Comparison of ENCODE assay signal across 10 mouse cellular contexts in genomic region chr1:170218091-170218884, GRCm38 (mm10). TPM values are rescaled to one million over a fixed set of nuclear protein-coding genes. Genes with fewer than 3 reads are reported as not detected.
DNase-seq lines count a peak whose midpoint lies in the region; ATAC-seq and TF ChIP-seq lines count a peak whose summit lies in the region.
"Had no signal": no experiment of that assay in that cellular context is flagged by ENCODE, and none has a peak within 500 bp of the region (broad histone marks: within the 10 kb centered on the region; RNA-seq: fewer than 3 reads in every experiment).

No protein-coding gene starts in this region.

- peak; percentile 58 for DNase-seq in kidney, postnatal 0 days (ENCODE audit: low spot score)
- DNase-seq in kidney, postnatal 10 days = no peak
- peak; percentile 73 for DNase-seq in CD4-positive, CD25-positive, alpha-beta regulatory T cell, adult 2 months (ENCODE audit: low read depth, low spot score)
- peak; percentile 42 for DNase-seq in T-cell, adult 2 months (ENCODE audit: low spot score)
- peak; percentile 30 for DNase-seq in lung, postnatal 36 days
- DNase-seq in gastrocnemius, postnatal 14 days = no peak
- no peak for DNase-seq in gastrocnemius, postnatal 4 days (ENCODE audit: low spot score in 2 of 2)
- DNase-seq in kidney, postnatal 14 days = no peak

- 0 out of 2 replicates have a peak, but pooled peaks cover 3% of the 10 kb centered on the region for H3K4me1 ChIP-seq in kidney, postnatal 0 days (replicated peaks; ENCODE audit: insufficient read depth, low read length)

- no peaks in the 10 kb centered on the region for H3K9me3 ChIP-seq in kidney, postnatal 0 days (replicated peaks; ENCODE audit: low read length)
- H3K9me3 ChIP-seq: limb, embryonic 13.5 days had no signal

- TF ChIP-seq CTCF in kidney, postnatal 0 days (IDR thresholded peaks at IDR 0.05; ENCODE audit: low read depth) = peak; percentile 70

- no peak for ATAC-seq in kidney, postnatal 0 days (replicated peaks; ENCODE audit: low FRiP score, low read depth)

- no peaks in the 10 kb centered on the region for H3K27me3 ChIP-seq in kidney, postnatal 0 days (ENCODE audit: insufficient read depth, low read length)

- H3K4me2 ChIP-seq in kidney, postnatal 0 days (ENCODE audit: low read length) = no peak overlapping the region
- H3K4me2 ChIP-seq: limb, embryonic 13.5 days had no signal

- no peak overlapping the region for H3K4me3 ChIP-seq in kidney, postnatal 0 days (replicated peaks; ENCODE audit: low read depth, low read length)
- H3K4me3 ChIP-seq: limb, embryonic 13.5 days had no signal

- no peak overlapping the region for H3K27ac ChIP-seq in kidney, postnatal 0 days
- H3K27ac ChIP-seq: limb, embryonic 13.5 days had no signal

- no peaks in the 10 kb centered on the region for H3K36me3 ChIP-seq in kidney, postnatal 0 days (ENCODE audit: insufficient read depth, low read length)
- H3K36me3 ChIP-seq: limb, embryonic 13.5 days had no signal

- 83% methylated on average over 6 of the region's 6 CpGs for WGBS in kidney, postnatal 0 days

- intact Hi-C loops in gastrocnemius, postnatal 14 days (cut with DNase I; ENCODE audit: low total_unique reads) = loop anchor here (10.0 kb wide), 1 partner anchor 387 kb away; no protein-coding TSS in a partner anchor

- no peak overlapping the region for H3K9ac ChIP-seq in kidney, postnatal 0 days (ENCODE audit: low read depth, low read length)
- H3K9ac ChIP-seq: limb, embryonic 13.5 days had no signal

RNA-seq across cellular contexts. Expression of gene Uhmk1, which starts 3.1 kb away (rescaled TPM):
- polyA plus RNA-seq in kidney, postnatal 0 days (2015; fragmentation: Nextera tagmentation; extraction: Ambion mirVana) = 6.6 and 7.0 TPM in 2 replicates
- total RNA-seq in gastrocnemius, postnatal 14 days (2021) = 10 to 100 TPM; 10.2 to 10.4 TPM
- total RNA-seq in gastrocnemius, postnatal 4 days (2021) = 10 to 100 TPM; 15.2 to 15.5 TPM

RNA-seq across cellular contexts. Expression of gene Sh2d1b2, which starts 14.3 kb away (rescaled TPM):
- not detected in 2 replicates for polyA plus RNA-seq in kidney, postnatal 0 days (2015; fragmentation: Nextera tagmentation; extraction: Ambion mirVana)
- total RNA-seq in gastrocnemius, postnatal 14 days (2021) = not detected
- total RNA-seq in gastrocnemius, postnatal 4 days (2021) = not detected
- polyA plus RNA-seq: heart, embryonic 14.5 days had no signal

RNA-seq across cellular contexts. Expression of gene Uap1, which starts 43.5 kb away (rescaled TPM):
- 53.0 and 53.6 TPM in 2 replicates for polyA plus RNA-seq in kidney, postnatal 0 days (2015; fragmentation: Nextera tagmentation; extraction: Ambion mirVana)
- total RNA-seq in gastrocnemius, postnatal 14 days (2021) = 10 to 100 TPM; 29.9 to 36.0 TPM
- 10 to 100 TPM; 33.1 to 43.0 TPM for total RNA-seq in gastrocnemius, postnatal 4 days (2021)

RNA-seq across cellular contexts. Expression of gene Sh2d1b1, which starts 58.8 kb away (rescaled TPM):
- polyA plus RNA-seq in kidney, postnatal 0 days (2015; fragmentation: Nextera tagmentation; extraction: Ambion mirVana) = 0.17 and 0.20 TPM in 2 replicates
- total RNA-seq in gastrocnemius, postnatal 14 days (2021) = not detected
- total RNA-seq in gastrocnemius, postnatal 4 days (2021) = not detected

Comparison
In these comparisons a context has a peak if more than half of its experiments do, and no peak if none do; other contexts are left out.
1. DNase-seq: peak in kidney, postnatal 0 days (single experiment), CD4-positive, CD25-positive, alpha-beta regulatory T cell, adult 2 months (single experiment), T-cell, adult 2 months (single experiment) and lung, postnatal 36 days (single experiment); none in kidney, postnatal 10 days (single experiment), gastrocnemius, postnatal 14 days (single experiment), gastrocnemius, postnatal 4 days (0 of 2) and kidney, postnatal 14 days (single experiment).